Mouse (Mus musculus) spleen, adult 2 months (tissue): ENCODE results near the gene Thada.

ENCODE experiments used
- CTCF ChIP-seq: fragments of 200-500 bp; IDR thresholded peaks from 2 replicates; pipeline ENCODE4 v1.5.1; 2011; ENCODE audit warnings: mild to moderate bottlenecking, inconsistent platforms; ENCODE audit not compliant: insufficient read depth, insufficient read length, insufficient replicate concordance; ENCODE audit errors: extremely low read depth
- POLR2A ChIP-seq: fragments of 200-500 bp; IDR thresholded peaks from 2 replicates; pipeline ENCODE4 v1.6.1; 2011; ENCODE audit warnings: low read depth, low read length, inconsistent platforms

- TF ChIP-seq CTCF (no peak), POLR2A (peak; percentile 27; the same call in 1 of the 2 replicates)
These were observed at the start of gene Thada for GRCm38 (mm10) chr17:84465753-84466608.
